Mouse (Mus musculus) heart, adult 2 months (tissue): Measurements from ENCODE around the gene Vmn1r10.

Source experiments
- CTCF ChIP-seq: fragments of 200-600 bp; IDR thresholded peaks from 2 replicates; pipeline ENCODE4 v1.8.1; 2022; ENCODE audit warnings: antibody characterized with exemption, mild to moderate bottlenecking, moderate library complexity
- EP300 ChIP-seq: fragments of 200-500 bp; IDR thresholded peaks from 2 replicates; pipeline ENCODE4 v1.6.1; 2011; ENCODE audit warnings: low read depth, low read length, control low read depth; ENCODE audit not compliant: insufficient read depth
- POLR2A ChIP-seq: fragments of 200-500 bp; IDR thresholded peaks from 2 replicates; pipeline ENCODE4 v1.6.1; 2011; ENCODE audit warnings: mild to moderate bottlenecking, low read depth, low read length, control low read depth; ENCODE audit not compliant: insufficient read depth

GRCm38 (mm10) chr6:57066487-57066886 lies 42.8 kb upstream of the Vmn1r10 start, which contains the start of gene Vmn1r9:
- TF ChIP-seq CTCF: no peak
- no peak for TF ChIP-seq POLR2A
- no peak for TF ChIP-seq EP300
